Mouse (Mus musculus): ENCODE measurements at regions not wholly inside any gene's neighbourhood (a gene's known extent, or its start where the extent isn't known, plus 50 kb on each side); places are given as distances from the start of the nearest gene placed in this dataset.
A peak's percentile ranks its signal among the peaks of the same experiment; 100 is the strongest.
"Not testable (repeated sequence)": the region's sequence is repeated elsewhere in the genome, so short reads cannot be mapped to it uniquely, and the experiment has no call there.

DNA sequence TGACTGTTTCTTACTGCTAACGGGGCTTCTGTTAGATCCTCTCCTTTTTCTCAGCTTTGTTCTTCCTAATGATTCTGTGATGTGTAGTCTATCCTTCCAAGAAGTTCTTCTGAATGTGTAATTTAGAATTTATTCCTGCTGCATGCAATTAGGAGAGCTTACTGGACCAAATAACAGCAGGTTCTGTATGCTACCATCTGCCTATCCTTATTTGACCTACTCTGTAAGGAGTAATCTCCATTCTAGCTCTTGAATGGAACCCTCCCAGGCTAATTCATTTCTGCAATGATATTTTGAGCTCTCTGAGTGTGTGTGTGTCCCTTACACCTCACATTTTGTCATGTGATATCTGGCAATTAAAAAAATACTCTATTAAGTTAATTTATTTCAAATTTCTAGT is 201.9 kb upstream of the Got2 start:
- ATAC-seq (ENCODE audit: low read depth): no peak
- no peaks in the 10 kb centered on the region for H3K27me3 ChIP-seq (ENCODE audit: control insufficient read depth, insufficient read depth, low read depth, low read length)
- H3K9me3 ChIP-seq (ENCODE audit: control insufficient read depth, low read length): no peaks in the 10 kb centered on the region
- H3K4me2 ChIP-seq (ENCODE audit: low read depth, low read length): no peak overlapping the region
- no peak overlapping the region for H3K27ac ChIP-seq (ENCODE audit: low read length)
- H3K36me3 ChIP-seq (ENCODE audit: control insufficient read depth, insufficient read depth, low read length): no peaks in the 10 kb centered on the region
- H3K4me1 ChIP-seq (replicated peaks; ENCODE audit: control insufficient read depth, insufficient read depth, low read length): no peaks in the 10 kb centered on the region
- WGBS: 86% methylated on average over 1 of the region's 1 CpGs
- H3K4me3 ChIP-seq (ENCODE audit: low read length): no peak overlapping the region
- H3K9ac ChIP-seq (ENCODE audit: low read length): no peak overlapping the region

DNA sequence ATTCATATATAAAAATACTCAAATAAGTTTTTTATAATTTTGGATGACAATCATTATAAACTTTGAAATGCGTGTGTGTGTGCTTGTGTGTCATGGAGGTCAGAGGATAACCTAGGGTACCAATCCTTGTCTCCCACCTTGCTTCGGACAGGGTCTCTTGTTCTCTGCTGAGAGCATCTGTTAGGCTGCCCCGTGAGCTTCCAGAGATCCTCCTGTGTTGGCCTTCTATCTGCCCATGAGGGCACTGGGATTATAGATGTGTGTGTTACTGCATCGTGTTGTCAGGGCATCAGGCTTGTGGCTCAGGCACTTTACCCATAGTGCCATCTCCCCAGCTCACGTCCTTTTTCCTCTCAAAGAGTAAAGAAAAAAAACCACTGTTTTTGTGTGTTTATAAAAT is 180.0 kb upstream of the Got2 start:
- no peaks in the 10 kb centered on the region for H3K9me3 ChIP-seq (ENCODE audit: control insufficient read depth, low read length)
- H3K36me3 ChIP-seq (ENCODE audit: control insufficient read depth, insufficient read depth, low read length): no peaks in the 10 kb centered on the region
- H3K4me3 ChIP-seq (ENCODE audit: low read length): no peak overlapping the region
- WGBS: 69% methylated on average over 5 of the region's 5 CpGs
- no peaks in the 10 kb centered on the region for H3K4me1 ChIP-seq (replicated peaks; ENCODE audit: control insufficient read depth, insufficient read depth, low read length)
- no peak overlapping the region for H3K4me2 ChIP-seq (ENCODE audit: low read depth, low read length)
- no peak for ATAC-seq (ENCODE audit: low read depth)
- H3K9ac ChIP-seq (ENCODE audit: low read length): no peak overlapping the region
- H3K27ac ChIP-seq (ENCODE audit: low read length): no peak overlapping the region
- no peaks in the 10 kb centered on the region for H3K27me3 ChIP-seq (ENCODE audit: control insufficient read depth, insufficient read depth, low read depth, low read length)

DNA sequence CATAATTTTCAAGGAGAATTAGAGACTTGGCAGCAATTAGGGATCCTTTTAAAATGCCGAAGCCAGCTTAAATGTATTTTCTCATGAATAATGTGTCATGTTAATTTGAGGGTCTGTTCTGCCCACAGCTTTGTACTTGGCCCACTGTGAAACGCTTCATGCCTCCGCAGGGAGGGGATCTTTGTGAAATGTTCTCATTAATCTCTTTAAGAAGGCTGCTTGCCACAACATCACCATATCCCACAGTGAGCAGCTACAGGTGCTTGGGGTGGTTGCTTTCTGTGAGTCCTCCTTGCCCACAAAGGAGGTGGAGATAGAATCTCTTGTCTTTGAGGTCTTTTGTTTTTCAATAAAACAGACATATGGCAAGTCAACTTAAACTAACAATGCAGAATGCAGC is 159.3 kb upstream of the Got2 start:
- H3K27me3 ChIP-seq (ENCODE audit: control insufficient read depth, insufficient read depth, low read depth, low read length): no peaks in the 10 kb centered on the region
- no peak for ATAC-seq (ENCODE audit: low read depth)
- H3K4me2 ChIP-seq (ENCODE audit: low read depth, low read length): no peak overlapping the region
- no peak overlapping the region for H3K9ac ChIP-seq (ENCODE audit: low read length)
- no peak overlapping the region for H3K27ac ChIP-seq (ENCODE audit: low read length)
- H3K4me3 ChIP-seq (ENCODE audit: low read length): no peak overlapping the region
- H3K36me3 ChIP-seq (ENCODE audit: control insufficient read depth, insufficient read depth, low read length): no peaks in the 10 kb centered on the region
- H3K9me3 ChIP-seq (ENCODE audit: control insufficient read depth, low read length): no peaks in the 10 kb centered on the region
- 64% methylated on average over 3 of the region's 3 CpGs for WGBS
- H3K4me1 ChIP-seq (replicated peaks; ENCODE audit: control insufficient read depth, insufficient read depth, low read length): no peaks in the 10 kb centered on the region

DNA sequence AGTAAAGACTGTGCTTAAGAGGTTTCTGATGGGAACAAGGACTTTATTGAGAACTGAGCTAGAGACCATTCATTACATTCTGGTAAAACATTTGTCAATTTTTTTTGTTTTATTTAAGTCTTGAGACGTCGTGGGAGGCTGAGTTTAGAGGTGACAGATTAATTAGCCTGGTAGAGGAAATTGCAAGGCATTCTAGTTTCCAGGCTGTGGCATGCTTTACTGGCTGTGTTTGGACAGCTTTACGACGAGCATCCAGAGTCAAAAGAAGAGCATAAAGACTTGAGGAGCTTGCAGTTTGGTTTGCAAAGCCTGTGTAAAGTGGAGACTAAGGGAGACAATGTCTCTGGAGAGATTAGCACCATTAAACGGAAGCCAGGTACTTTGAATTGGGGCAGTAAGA is 154.0 kb upstream of the Got2 start:
- Histone ChIP-seq H3K9me3 (ENCODE audit: control insufficient read depth, low read length) (no peaks in the 10 kb centered on the region), H3K36me3 (ENCODE audit: control insufficient read depth, insufficient read depth, low read length) (no peaks in the 10 kb centered on the region), H3K4me3 (ENCODE audit: low read length) (no peak overlapping the region), H3K27me3 (ENCODE audit: control insufficient read depth, insufficient read depth, low read depth, low read length) (no peaks in the 10 kb centered on the region), H3K27ac (ENCODE audit: low read length) (no peak overlapping the region), H3K9ac (ENCODE audit: low read length) (no peak overlapping the region), H3K4me1 (replicated peaks; ENCODE audit: control insufficient read depth, insufficient read depth, low read length) (peaks cover 11% of the 10 kb centered on the region), H3K4me2 (ENCODE audit: low read depth, low read length) (no peak overlapping the region)
- whole genome bisulfite sequencing: 44% methylated on average over 5 of the region's 5 CpGs
- ATAC-seq (ENCODE audit: low read depth): no peak

DNA sequence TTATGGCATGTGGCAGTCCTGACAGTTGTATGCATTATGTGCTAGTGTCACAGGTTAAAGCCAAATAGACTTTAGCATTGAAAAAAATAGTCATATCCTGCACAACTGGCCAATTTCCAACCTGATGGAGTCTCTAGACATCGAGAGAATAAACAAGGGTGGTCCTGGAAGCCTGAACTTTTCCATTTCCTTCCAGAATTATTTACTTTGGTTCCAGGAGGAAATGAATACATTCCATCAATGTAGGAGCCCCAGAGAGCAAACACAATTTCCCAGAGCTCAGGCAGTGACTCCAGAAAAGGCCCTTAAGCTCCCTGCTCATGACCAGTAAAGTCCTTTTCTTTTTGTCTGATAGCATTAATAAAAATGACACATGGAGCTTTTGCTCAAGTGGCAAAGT is 151.9 kb upstream of the Got2 start:
- Histone ChIP-seq H3K4me3 (ENCODE audit: low read length) (no peak overlapping the region), H3K9me3 (ENCODE audit: control insufficient read depth, low read length) (no peaks in the 10 kb centered on the region), H3K4me2 (ENCODE audit: low read depth, low read length) (no peak overlapping the region), H3K36me3 (ENCODE audit: control insufficient read depth, insufficient read depth, low read length) (no peaks in the 10 kb centered on the region), H3K27me3 (ENCODE audit: control insufficient read depth, insufficient read depth, low read depth, low read length) (no peaks in the 10 kb centered on the region), H3K27ac (ENCODE audit: low read length) (no peak overlapping the region), H3K4me1 (replicated peaks; ENCODE audit: control insufficient read depth, insufficient read depth, low read length) (peaks cover 11% of the 10 kb centered on the region), H3K9ac (ENCODE audit: low read length) (no peak overlapping the region)
- ATAC-seq (ENCODE audit: low read depth): peak; percentile 38
- WGBS: 3% methylated on average over 1 of the region's 1 CpGs

DNA sequence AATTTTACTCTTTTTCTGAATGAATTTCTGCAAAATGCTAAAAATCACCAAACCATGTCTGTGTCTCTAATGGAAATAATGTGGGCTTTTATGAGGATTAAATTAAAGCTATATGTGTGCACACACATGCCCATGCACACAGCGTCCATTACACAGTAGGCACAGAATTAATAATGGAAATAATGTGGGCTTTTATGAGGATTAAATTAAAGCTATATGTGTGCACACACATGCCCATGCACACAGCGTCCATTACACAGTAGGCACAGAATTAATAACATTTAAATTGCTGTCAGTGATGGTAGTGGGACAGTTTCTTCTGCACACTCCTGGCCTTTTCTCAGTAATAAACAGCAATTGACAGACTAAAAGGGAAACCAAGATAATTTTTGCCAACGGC is 130.4 kb upstream of the Got2 start:
- 82% methylated on average over 3 of the region's 3 CpGs for WGBS
- ATAC-seq (ENCODE audit: low read depth); H3K4me2 ChIP-seq (ENCODE audit: low read depth, low read length); H3K9ac ChIP-seq (ENCODE audit: low read length); H3K27me3 ChIP-seq (ENCODE audit: control insufficient read depth, insufficient read depth, low read depth, low read length); H3K9me3 ChIP-seq (ENCODE audit: control insufficient read depth, low read length); H3K4me3 ChIP-seq (ENCODE audit: low read length); H3K27ac ChIP-seq (ENCODE audit: low read length); H3K36me3 ChIP-seq (ENCODE audit: control insufficient read depth, insufficient read depth, low read length); H3K4me1 ChIP-seq (replicated peaks; ENCODE audit: control insufficient read depth, insufficient read depth, low read length): not testable (repeated sequence)

DNA sequence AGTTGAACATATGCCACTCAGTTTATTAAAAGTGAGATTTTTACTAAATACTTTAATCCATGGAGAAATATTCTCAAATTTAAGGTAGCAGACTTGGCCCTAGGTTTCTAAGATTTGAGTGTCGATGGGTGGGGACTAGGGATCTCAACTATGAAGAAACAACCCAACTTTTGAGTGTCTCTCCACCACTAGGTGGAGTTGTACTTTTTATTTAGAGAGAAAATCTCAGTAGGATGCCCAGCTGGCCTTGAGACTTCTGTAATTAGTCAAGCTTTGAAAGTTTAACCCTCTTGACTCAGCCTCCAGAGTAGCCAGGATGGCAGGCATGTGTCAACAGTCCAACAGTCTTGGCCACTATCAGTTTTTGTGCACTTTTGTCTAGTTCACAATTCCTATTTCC is 123.7 kb upstream of the Got2 start:
- Histone ChIP-seq H3K4me2 (ENCODE audit: low read depth, low read length) (no peak overlapping the region), H3K27me3 (ENCODE audit: control insufficient read depth, insufficient read depth, low read depth, low read length) (no peaks in the 10 kb centered on the region), H3K9me3 (ENCODE audit: control insufficient read depth, low read length) (no peaks in the 10 kb centered on the region), H3K27ac (ENCODE audit: low read length) (no peak overlapping the region), H3K4me1 (replicated peaks; ENCODE audit: control insufficient read depth, insufficient read depth, low read length) (no peaks in the 10 kb centered on the region), H3K4me3 (ENCODE audit: low read length) (no peak overlapping the region), H3K9ac (ENCODE audit: low read length) (no peak overlapping the region), H3K36me3 (ENCODE audit: control insufficient read depth, insufficient read depth, low read length) (no peaks in the 10 kb centered on the region)
- ATAC-seq (ENCODE audit: low read depth): no peak
- 84% methylated on average over 1 of the region's 1 CpGs for WGBS

DNA sequence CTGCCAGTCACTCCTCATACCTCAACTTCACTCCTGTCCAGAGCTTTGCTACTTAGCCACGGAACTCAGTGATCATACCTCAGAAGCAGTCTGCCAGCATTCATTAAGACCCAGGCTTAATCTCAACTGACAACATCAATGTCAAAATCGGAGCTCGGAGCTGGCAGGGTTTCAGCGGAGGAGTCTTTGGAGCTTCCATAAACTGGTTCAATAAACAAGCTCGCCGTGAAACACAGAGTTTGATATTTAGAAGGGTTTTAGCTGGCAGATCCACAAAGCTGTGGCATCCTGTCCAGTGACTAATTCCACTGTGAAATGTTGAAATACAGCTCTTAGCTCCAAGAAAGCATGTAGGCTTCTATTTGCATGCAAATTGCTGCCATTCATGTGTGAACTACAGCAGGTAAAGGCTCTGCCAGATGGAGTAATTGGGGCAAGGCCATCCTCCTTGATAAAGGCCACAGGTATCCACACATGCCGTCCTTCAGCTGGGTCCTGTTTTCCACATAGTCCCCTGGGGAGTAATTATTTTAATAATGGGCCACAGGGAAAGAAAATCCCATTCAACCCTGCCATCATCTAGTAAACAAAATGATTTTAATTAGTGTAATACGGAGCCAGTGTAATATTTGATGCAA is 103.6 kb upstream of the Got2 start:
- ATAC-seq (ENCODE audit: low read depth): no peak
- Histone ChIP-seq H3K36me3 (ENCODE audit: control insufficient read depth, insufficient read depth, low read length) (no peaks in the 10 kb centered on the region), H3K9me3 (ENCODE audit: control insufficient read depth, low read length) (no peaks in the 10 kb centered on the region), H3K4me1 (replicated peaks; ENCODE audit: control insufficient read depth, insufficient read depth, low read length) (no peaks in the 10 kb centered on the region), H3K27me3 (ENCODE audit: control insufficient read depth, insufficient read depth, low read depth, low read length) (no peaks in the 10 kb centered on the region), H3K27ac (ENCODE audit: low read length) (no peak overlapping the region), H3K9ac (ENCODE audit: low read length) (no peak overlapping the region), H3K4me3 (ENCODE audit: low read length) (no peak overlapping the region), H3K4me2 (ENCODE audit: low read depth, low read length) (no peak overlapping the region)
- 70% methylated on average over 8 of the region's 8 CpGs for WGBS

DNA sequence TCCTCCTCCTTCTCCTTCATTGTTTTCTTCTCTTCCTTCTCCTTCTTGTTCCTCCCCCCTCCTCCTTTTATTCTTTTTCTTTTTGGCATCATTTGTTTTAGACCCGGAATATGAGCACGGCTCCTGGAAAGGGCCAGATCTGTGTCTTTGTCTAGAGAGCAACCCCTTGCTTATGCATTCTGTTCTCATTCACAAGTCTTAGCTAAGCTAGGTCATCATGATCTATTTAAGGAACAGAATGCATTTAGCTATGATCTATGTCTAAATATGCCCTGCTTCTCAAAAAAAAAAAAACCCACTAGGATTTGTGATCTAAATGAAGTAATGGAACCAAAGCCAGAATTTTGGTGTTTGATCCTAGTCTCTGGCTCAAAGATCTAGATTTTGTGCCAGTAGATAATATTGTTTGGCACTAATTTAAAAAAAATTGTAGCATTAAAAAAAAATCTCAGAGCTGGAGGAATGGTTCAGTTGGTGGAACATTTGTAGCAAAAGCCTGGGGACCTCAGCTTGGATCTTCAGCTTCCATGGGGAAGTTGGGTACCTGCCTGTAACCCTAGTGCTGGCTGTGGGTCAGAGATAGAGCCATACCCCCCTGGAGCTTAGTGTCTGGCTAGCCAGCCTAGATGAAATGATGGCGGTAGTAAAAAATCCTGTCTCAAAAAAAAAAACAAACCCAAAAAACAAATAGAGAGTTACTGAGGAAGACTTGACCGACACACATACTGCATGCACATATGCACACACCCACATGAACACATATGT is 100.5 kb upstream of the Got2 start:
- WGBS: 85% methylated on average over 4 of the region's 4 CpGs
- no peak overlapping the region for H3K27ac ChIP-seq (ENCODE audit: low read length)
- H3K4me3 ChIP-seq (ENCODE audit: low read length): no peak overlapping the region
- H3K9ac ChIP-seq (ENCODE audit: low read length): no peak overlapping the region
- H3K36me3 ChIP-seq (ENCODE audit: control insufficient read depth, insufficient read depth, low read length): no peaks in the 10 kb centered on the region
- H3K4me2 ChIP-seq (ENCODE audit: low read depth, low read length): no peak overlapping the region
- H3K4me1 ChIP-seq (replicated peaks; ENCODE audit: control insufficient read depth, insufficient read depth, low read length): no peaks in the 10 kb centered on the region
- H3K27me3 ChIP-seq (ENCODE audit: control insufficient read depth, insufficient read depth, low read depth, low read length): no peaks in the 10 kb centered on the region
- H3K9me3 ChIP-seq (ENCODE audit: control insufficient read depth, low read length): no peaks in the 10 kb centered on the region
- no peak for ATAC-seq (ENCODE audit: low read depth)

Measured in lung, embryonic 16.5 days (tissue).